Mouse (Mus musculus): Measurements from ENCODE around the gene Slc25a33.

DNA sequence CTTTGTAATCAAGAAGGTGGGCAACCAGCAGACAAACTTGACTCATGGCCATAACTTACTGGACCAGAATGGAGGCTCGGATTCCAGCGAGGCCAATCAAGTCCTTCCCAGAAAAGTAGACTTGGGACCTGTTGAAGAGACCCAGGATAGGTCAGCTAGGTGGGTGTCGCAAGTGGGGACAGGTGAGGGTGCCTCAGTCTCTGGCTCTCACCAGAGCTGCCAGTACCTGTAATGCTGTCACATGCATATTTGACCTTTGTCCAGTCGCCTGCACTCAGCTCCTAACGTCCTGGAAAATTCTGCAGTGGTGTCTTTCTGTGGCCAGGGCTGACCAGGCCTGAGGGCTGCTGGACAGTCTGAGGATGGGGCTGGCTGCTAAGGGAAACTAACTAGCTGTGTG is 62.6 kb downstream of the Slc25a33 start:
- TF ChIP-seq POLR2A (IDR thresholded peaks at IDR 0.05; ENCODE audit: low read depth, low read length), result no peak
- no peak for TF ChIP-seq CTCF (conservative IDR thresholded peaks at IDR 0.05; ENCODE audit: insufficient read depth, insufficient read length, low read depth, low read length)

All from kidney, adult 2 months (tissue).